Mouse (Mus musculus) myocyte (in vitro differentiated cells): Measurements from ENCODE around the gene Aspa. TPM values are rescaled to one million over a fixed set of nuclear protein-coding genes. Genes with fewer than 3 reads are reported as not detected.
"Not testable (repeated sequence)": the region's sequence is repeated elsewhere in the genome, so short reads cannot be mapped to it uniquely, and the experiment has no call there.

Experiments
- H3K27me3 ChIP-seq: one replicate; pipeline ENCODE4 v1.6.1; 2011; ENCODE audit not compliant: control insufficient read depth, insufficient read depth, insufficient read length
- H3K36me3 ChIP-seq: one replicate; pipeline ENCODE4 v1.6.1; 2011; ENCODE audit not compliant: control insufficient read depth, insufficient read depth
- H3K4me2 ChIP-seq: one replicate; pipeline ENCODE4 v1.6.1; 2011; ENCODE audit warnings: low read depth, control low read depth
- H3K4me3 ChIP-seq: one replicate; pipeline ENCODE4 v1.5.1; 2011; ENCODE audit warnings: mild to moderate bottlenecking, control low read depth, moderate library complexity
- H3K79me2 ChIP-seq: one replicate; pipeline ENCODE4 v1.6.1; 2011; ENCODE audit not compliant: control insufficient read depth, insufficient read depth
- H3ac ChIP-seq: one replicate; pipeline ENCODE4 v1.6.1; 2011; ENCODE audit not compliant: control insufficient read depth, insufficient read length
- CEBPB ChIP-seq: IDR thresholded peaks from 2 replicates; pipeline ENCODE4 v1.6.1; 2011; ENCODE audit warnings: mild to moderate bottlenecking, moderate library complexity; ENCODE audit not compliant: poor library complexity, insufficient read depth, severe bottlenecking
- E2F4 ChIP-seq: IDR thresholded peaks from one replicate; pipeline ENCODE4 v1.6.1; 2011; ENCODE audit warnings: mild to moderate bottlenecking, control low read depth, moderate library complexity; ENCODE audit not compliant: insufficient read depth
- MAX ChIP-seq: IDR thresholded peaks from one replicate; pipeline ENCODE4 v1.6.1; 2011; ENCODE audit warnings: low read depth, mild to moderate bottlenecking, control low read depth
- MYOD1 ChIP-seq, 3 experiments: IDR thresholded peaks; one replicate each; pipeline ENCODE4 v1.6.1; 2011; ENCODE audit warnings: control low read depth in 2 of 3, low read depth in 2 of 3, mild to moderate bottlenecking in 2 of 3, moderate library complexity in 1 of 3; ENCODE audit not compliant: insufficient read length in 2 of 3, control insufficient read depth in 1 of 3
- MYOG ChIP-seq, 3 experiments: IDR thresholded peaks; one replicate each; pipeline ENCODE4 v1.6.1; 2011; ENCODE audit warnings: control low read depth in 2 of 3, low read depth in 2 of 3, mild to moderate bottlenecking in 2 of 3; ENCODE audit not compliant: insufficient read length in 2 of 3, control insufficient read depth in 1 of 3, insufficient read depth in 1 of 3
- POLR2A ChIP-seq: IDR thresholded peaks from one replicate; pipeline ENCODE4 v1.6.1; 2011; ENCODE audit warnings: low read depth, mild to moderate bottlenecking, control low read depth, moderate library complexity; ENCODE audit not compliant: insufficient read length
- POLR2AphosphoS2 ChIP-seq: IDR thresholded peaks from one replicate; pipeline ENCODE4 v1.6.1; 2011; ENCODE audit warnings: low read depth, control low read depth; ENCODE audit not compliant: insufficient read length
- REST ChIP-seq: IDR thresholded peaks from one replicate; pipeline ENCODE4 v1.6.1; 2011; ENCODE audit warnings: mild to moderate bottlenecking, control low read depth, moderate library complexity; ENCODE audit not compliant: insufficient read depth, insufficient read length
- SRF ChIP-seq: IDR thresholded peaks from one replicate; pipeline ENCODE4 v1.6.1; 2011; ENCODE audit warnings: low read depth; ENCODE audit not compliant: control insufficient read depth, insufficient read length
- TCF12 ChIP-seq: IDR thresholded peaks from one replicate; pipeline ENCODE4 v1.6.1; 2011; ENCODE audit warnings: mild to moderate bottlenecking, control low read depth; ENCODE audit not compliant: poor library complexity, insufficient read depth, severe bottlenecking
- TCF3 ChIP-seq: IDR thresholded peaks from one replicate; pipeline ENCODE4 v1.6.1; 2011; ENCODE audit warnings: low read depth, control low read depth; ENCODE audit not compliant: insufficient read length
- USF1 ChIP-seq: IDR thresholded peaks from one replicate; pipeline ENCODE4 v1.6.1; 2011; ENCODE audit warnings: low read depth, mild to moderate bottlenecking, control low read depth, moderate library complexity
- polyA plus RNA-seq: library from polyadenylated mRNA; unstranded; fragments of >200 nt; fragmentation: generic; extraction: Trizol; gene quantifications from one replicate; pipeline ENCODE4 v1.2.1, GENCODE M21; 2012; ENCODE audit warnings: missing spikeins

The Aspa gene
- polyA plus RNA-seq, 1 experiment, result 5.3 TPM

- no peak overlapping the region for H3K4me3 ChIP-seq
- no peaks in the 10 kb centered on the region for H3K36me3 ChIP-seq
- no peaks in the 10 kb centered on the region for H3K79me2 ChIP-seq
- peak overlapping the region; percentile 69 for H3K4me2 ChIP-seq
- no peak overlapping the region for H3ac ChIP-seq
- no peak for TF ChIP-seq REST
- no peak for TF ChIP-seq SRF
- TF ChIP-seq MYOG (IDR thresholded peaks at IDR 0.05; ENCODE audit: control insufficient read depth in 1 of 3, insufficient read depth in 1 of 3, insufficient read length in 2 of 3, low read depth in 2 of 3), result no peak
- TF ChIP-seq MAX, result no peak
- TF ChIP-seq E2F4, result no peak
- H3K27me3 ChIP-seq, result no peaks in the 10 kb centered on the region
These were observed 2.9 kb downstream of the Aspa start for GRCm38 (mm10) chr11:73326485-73326886.

GRCm38 (mm10) chr11:73323906-73324830 is 5.2 kb downstream of the Aspa start:
- H3K36me3 ChIP-seq, result no peaks in the 10 kb centered on the region
- no peaks in the 10 kb centered on the region for H3K27me3 ChIP-seq
- H3K4me2 ChIP-seq, result peak overlapping the region; percentile 71
- H3ac ChIP-seq, result no peak overlapping the region
- peak in 1 of 3 experiments; percentile 24 for TF ChIP-seq MYOD1 (IDR thresholded peaks at IDR 0.05; ENCODE audit: control insufficient read depth in 1 of 3, insufficient read length in 2 of 3, low read depth in 2 of 3)
- peak; percentile 72 for TF ChIP-seq SRF
- no peak for TF ChIP-seq MAX
- TF ChIP-seq POLR2AphosphoS2, result no peak
- no peak for TF ChIP-seq CEBPB
- peak in 1 of 3 experiments; percentile 19 for TF ChIP-seq MYOG (IDR thresholded peaks at IDR 0.05; ENCODE audit: control insufficient read depth in 1 of 3, insufficient read depth in 1 of 3, insufficient read length in 2 of 3, low read depth in 2 of 3)
- no peak for TF ChIP-seq TCF3
- H3K4me3 ChIP-seq, result peak overlapping the region; percentile 2
- H3K79me2 ChIP-seq, result no peaks in the 10 kb centered on the region

- H3K36me3 ChIP-seq, H3K4me2 ChIP-seq, H3K79me2 ChIP-seq, H3ac ChIP-seq, H3K27me3 ChIP-seq, H3K4me3 ChIP-seq: not testable (repeated sequence)
These were observed 8.3 kb downstream of the Aspa start for GRCm38 (mm10) chr11:73321064-73321463.

- not testable (repeated sequence) for H3ac ChIP-seq, H3K27me3 ChIP-seq, H3K4me3 ChIP-seq, H3K36me3 ChIP-seq, H3K79me2 ChIP-seq, H3K4me2 ChIP-seq
These were observed 10.8 kb downstream of the Aspa start for GRCm38 (mm10) chr11:73318581-73318980.

DNA sequence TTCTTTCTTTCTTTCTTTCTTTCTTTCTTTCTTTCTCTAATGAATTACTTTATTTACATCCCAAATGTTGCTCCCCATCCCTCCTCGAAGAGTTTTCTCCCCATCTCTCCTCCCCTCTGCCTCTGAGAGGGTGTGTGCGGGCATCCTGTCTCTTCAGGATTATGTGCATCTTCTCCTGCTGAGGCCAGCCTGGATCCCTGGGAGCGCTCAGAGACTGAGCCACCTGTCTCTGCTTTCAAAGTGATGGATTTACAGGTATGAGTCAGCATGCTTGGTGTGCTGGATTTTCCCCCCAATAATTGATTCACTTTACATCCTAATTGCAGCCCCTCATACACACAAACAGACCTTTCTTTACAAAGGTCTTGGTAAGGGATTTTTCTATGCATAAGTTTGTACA is 13.4 kb downstream of the Aspa start:
- no peak overlapping the region for H3K4me2 ChIP-seq
- TF ChIP-seq POLR2A, result no peak
- no peak for TF ChIP-seq CEBPB
- no peak for TF ChIP-seq E2F4
- TF ChIP-seq TCF12, result no peak
- TF ChIP-seq REST, result no peak
- no peak for TF ChIP-seq MYOD1 (IDR thresholded peaks at IDR 0.05; ENCODE audit: control insufficient read depth in 1 of 3, insufficient read length in 2 of 3, low read depth in 2 of 3)
- TF ChIP-seq POLR2AphosphoS2, result no peak
- TF ChIP-seq SRF, result no peak
- no peak overlapping the region for H3ac ChIP-seq
- H3K27me3 ChIP-seq, result no peaks in the 10 kb centered on the region
- H3K4me3 ChIP-seq, result no peak overlapping the region
- H3K36me3 ChIP-seq, result no peaks in the 10 kb centered on the region
- no peaks in the 10 kb centered on the region for H3K79me2 ChIP-seq

GRCm38 (mm10) chr11:73303123-73303522 is 26.3 kb downstream of the Aspa start:
- no peaks in the 10 kb centered on the region for H3K36me3 ChIP-seq
- no peaks in the 10 kb centered on the region for H3K27me3 ChIP-seq
- H3K4me2 ChIP-seq, result no peak overlapping the region
- H3K79me2 ChIP-seq, result no peaks in the 10 kb centered on the region
- TF ChIP-seq MYOG (IDR thresholded peaks at IDR 0.05; ENCODE audit: control insufficient read depth in 1 of 3, insufficient read depth in 1 of 3, insufficient read length in 2 of 3, low read depth in 2 of 3) (no peak), SRF (no peak), TCF3 (no peak), MYOD1 (IDR thresholded peaks at IDR 0.05; ENCODE audit: control insufficient read depth in 1 of 3, insufficient read length in 2 of 3, low read depth in 2 of 3) (no peak), REST (no peak), POLR2AphosphoS2 (no peak), POLR2A (no peak), TCF12 (no peak), E2F4 (no peak), USF1 (no peak), CEBPB (no peak), MAX (no peak)
- H3K4me3 ChIP-seq, result no peak overlapping the region
- no peak overlapping the region for H3ac ChIP-seq
